Mouse (Mus musculus): ENCODE measurements around the gene Olfr1115.

GRCm38 (mm10) chr2:87247713-87248112 lies at the start of gene Olfr1115:
- TF ChIP-seq CTCF (conservative IDR thresholded peaks at IDR 0.05; ENCODE audit: low read length), result no peak
- TF ChIP-seq NANOG (IDR thresholded peaks at IDR 0.05; ENCODE audit: borderline replicate concordance, low read length), result no peak
